Mouse (Mus musculus): Measurements from ENCODE around the gene Frmd4a. TPM values are rescaled to one million over a fixed set of nuclear protein-coding genes. Genes with fewer than 3 reads are reported as not detected.
A peak's percentile ranks its signal among the peaks of the same experiment; 100 is the strongest.

Gene Frmd4a
- polyA plus RNA-seq, 1 experiment from 2014 or later: 28.8 TPM

DNA sequence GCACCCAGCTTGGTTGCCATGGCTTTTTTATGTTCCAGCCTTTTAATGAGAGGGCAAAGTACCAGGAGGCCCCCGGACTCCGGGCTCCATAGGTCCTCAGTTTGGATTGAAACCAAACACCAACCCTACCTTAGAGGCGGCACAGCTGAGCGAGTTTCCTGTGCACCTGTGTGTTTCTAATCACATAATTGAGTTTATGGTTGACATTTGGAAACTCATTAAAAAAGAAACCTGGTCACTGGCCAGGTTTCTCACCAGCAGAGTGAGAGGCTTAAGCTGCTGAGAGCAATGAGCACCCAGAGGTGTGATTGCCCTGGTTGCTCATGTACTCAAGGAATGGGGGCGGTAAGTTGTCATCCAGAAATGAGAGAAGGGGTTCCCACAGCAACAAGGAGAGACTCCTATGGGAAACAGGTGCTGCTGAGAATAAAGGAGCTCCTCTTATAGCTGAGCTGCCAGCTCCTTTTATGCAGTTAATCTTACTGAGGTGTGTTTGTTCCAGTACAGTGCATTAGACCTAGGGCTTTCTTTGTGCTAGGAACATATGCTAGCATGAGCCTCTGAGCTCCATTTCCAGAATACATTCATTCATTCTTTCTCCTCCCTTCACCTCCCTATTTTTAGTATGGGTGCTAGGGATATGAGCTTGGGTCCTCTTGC is 529.6 kb downstream of the Frmd4a start:
- H3K4me3 ChIP-seq (ENCODE audit: low read depth, low read length): no peak overlapping the region
- no peak overlapping the region for H3K9ac ChIP-seq (ENCODE audit: low read depth, low read length)
- H3K4me1 ChIP-seq (ENCODE audit: control insufficient read depth, insufficient read depth, low read length): peaks cover 30% of the 10 kb centered on the region
- no peak for ATAC-seq (replicated peaks; ENCODE audit: insufficient number of reproducible peaks, low FRiP score, low TSS enrichment)
- no peak overlapping the region for H3K4me2 ChIP-seq
- peaks cover 5% of the 10 kb centered on the region; the same call in 1 of the 2 replicates for H3K36me3 ChIP-seq (ENCODE audit: control insufficient read depth, insufficient read depth, low read length)
- no peaks in the 10 kb centered on the region for H3K27me3 ChIP-seq (ENCODE audit: control insufficient read depth, insufficient read depth, low read length)
- H3K27ac ChIP-seq (ENCODE audit: low read depth, low read length): no peak overlapping the region
- 84% methylated on average over 5 of the region's 5 CpGs for WGBS (ENCODE audit: insufficient replicate concordance)
- no peaks in the 10 kb centered on the region for H3K9me3 ChIP-seq (replicated peaks; ENCODE audit: control insufficient read depth, low read length)

GRCm38 (mm10) chr2:4549271-4549670 is 531.8 kb downstream of the Frmd4a start:
- WGBS (ENCODE audit: insufficient replicate concordance): 91% methylated on average over 14 of the region's 14 CpGs
- Histone ChIP-seq H3K4me3 (ENCODE audit: low read depth, low read length) (no peak overlapping the region), H3K9me3 (replicated peaks; ENCODE audit: control insufficient read depth, low read length) (no peaks in the 10 kb centered on the region), H3K27me3 (ENCODE audit: control insufficient read depth, insufficient read depth, low read length) (no peaks in the 10 kb centered on the region), H3K4me1 (ENCODE audit: control insufficient read depth, insufficient read depth, low read length) (peaks cover 12% of the 10 kb centered on the region; the same call in 1 of the 2 replicates), H3K4me2 (no peak overlapping the region), H3K9ac (ENCODE audit: low read depth, low read length) (no peak overlapping the region), H3K36me3 (ENCODE audit: control insufficient read depth, insufficient read depth, low read length) (peaks cover 5% of the 10 kb centered on the region; the same call in 1 of the 2 replicates), H3K27ac (ENCODE audit: low read depth, low read length) (no peak overlapping the region)
- no peak for ATAC-seq (replicated peaks; ENCODE audit: insufficient number of reproducible peaks, low FRiP score, low TSS enrichment)

DNA sequence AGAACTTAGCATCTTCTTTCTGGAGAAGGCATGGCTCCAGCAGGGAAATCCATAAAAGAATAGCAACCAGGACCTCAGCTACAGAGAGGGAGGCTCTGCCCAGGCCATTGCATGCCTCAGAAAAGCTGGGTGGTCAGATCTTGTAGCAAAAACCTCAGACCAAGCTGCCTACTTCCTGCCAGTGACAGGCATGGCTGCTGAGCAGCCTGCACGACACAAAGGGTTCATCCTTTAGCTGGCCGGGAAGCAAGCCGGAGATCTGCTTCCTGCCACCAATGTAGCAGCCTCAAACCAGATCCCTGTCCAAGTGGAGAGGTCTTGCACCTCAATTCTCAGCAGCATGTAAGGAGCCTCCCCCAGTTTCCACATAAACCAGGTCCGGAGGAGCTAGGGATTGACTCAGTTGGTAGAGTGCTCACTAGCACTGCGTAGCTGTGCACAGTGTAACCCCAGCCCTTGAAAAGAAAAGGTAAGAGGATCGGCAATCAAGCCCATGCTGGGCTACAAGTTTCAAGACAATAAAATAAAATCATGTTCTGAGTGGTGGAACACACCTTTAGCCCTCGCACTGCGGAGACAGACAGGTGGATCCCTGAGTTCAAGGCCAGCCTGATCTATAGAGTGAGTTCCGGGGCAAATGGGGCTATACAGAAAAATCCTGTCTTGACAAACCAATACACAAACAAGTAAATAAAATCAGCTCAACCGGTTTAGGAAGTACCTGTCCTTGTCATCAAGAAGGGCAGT is 532.7 kb downstream of the Frmd4a start:
- no peak for ATAC-seq (replicated peaks; ENCODE audit: insufficient number of reproducible peaks, low FRiP score, low TSS enrichment)
- no peaks in the 10 kb centered on the region for H3K9me3 ChIP-seq (replicated peaks; ENCODE audit: control insufficient read depth, low read length)
- 78% methylated on average over 10 of the region's 10 CpGs for WGBS (ENCODE audit: insufficient replicate concordance)
- H3K27me3 ChIP-seq (ENCODE audit: control insufficient read depth, insufficient read depth, low read length): no peaks in the 10 kb centered on the region
- H3K4me2 ChIP-seq: no peak overlapping the region
- H3K9ac ChIP-seq (ENCODE audit: low read depth, low read length): no peak overlapping the region
- no peak overlapping the region for H3K27ac ChIP-seq (ENCODE audit: low read depth, low read length)
- no peak overlapping the region for H3K4me3 ChIP-seq (ENCODE audit: low read depth, low read length)
- peaks cover 8% of the 10 kb centered on the region for H3K4me1 ChIP-seq (ENCODE audit: control insufficient read depth, insufficient read depth, low read length)
- H3K36me3 ChIP-seq (ENCODE audit: control insufficient read depth, insufficient read depth, low read length): peaks cover 5% of the 10 kb centered on the region; the same call in 1 of the 2 replicates

GRCm38 (mm10) chr2:4551438-4551837 is 533.9 kb downstream of the Frmd4a start:
- Histone ChIP-seq H3K9ac (ENCODE audit: low read depth, low read length) (no peak overlapping the region), H3K4me2 (no peak overlapping the region), H3K4me3 (ENCODE audit: low read depth, low read length) (no peak overlapping the region), H3K9me3 (replicated peaks; ENCODE audit: control insufficient read depth, low read length) (no peaks in the 10 kb centered on the region), H3K27ac (ENCODE audit: low read depth, low read length) (no peak overlapping the region), H3K36me3 (ENCODE audit: control insufficient read depth, insufficient read depth, low read length) (peaks cover 5% of the 10 kb centered on the region; the same call in 1 of the 2 replicates), H3K4me1 (ENCODE audit: control insufficient read depth, insufficient read depth, low read length) (peaks cover 19% of the 10 kb centered on the region), H3K27me3 (ENCODE audit: control insufficient read depth, insufficient read depth, low read length) (no peaks in the 10 kb centered on the region)
- no peak for ATAC-seq (replicated peaks; ENCODE audit: insufficient number of reproducible peaks, low FRiP score, low TSS enrichment)
- 50% methylated on average over 2 of the region's 2 CpGs for WGBS (ENCODE audit: insufficient replicate concordance)

GRCm38 (mm10) chr2:4551866-4552265 is 534.3 kb downstream of the Frmd4a start:
- 82% methylated on average over 2 of the region's 2 CpGs for WGBS (ENCODE audit: insufficient replicate concordance)
- Histone ChIP-seq H3K4me1 (ENCODE audit: control insufficient read depth, insufficient read depth, low read length) (peaks cover 23% of the 10 kb centered on the region), H3K4me2 (no peak overlapping the region), H3K27me3 (ENCODE audit: control insufficient read depth, insufficient read depth, low read length) (no peaks in the 10 kb centered on the region), H3K9ac (ENCODE audit: low read depth, low read length) (no peak overlapping the region), H3K4me3 (ENCODE audit: low read depth, low read length) (no peak overlapping the region), H3K36me3 (ENCODE audit: control insufficient read depth, insufficient read depth, low read length) (peaks cover 5% of the 10 kb centered on the region; the same call in 1 of the 2 replicates), H3K27ac (ENCODE audit: low read depth, low read length) (no peak overlapping the region), H3K9me3 (replicated peaks; ENCODE audit: control insufficient read depth, low read length) (no peaks in the 10 kb centered on the region)
- no peak for ATAC-seq (replicated peaks; ENCODE audit: insufficient number of reproducible peaks, low FRiP score, low TSS enrichment)

DNA sequence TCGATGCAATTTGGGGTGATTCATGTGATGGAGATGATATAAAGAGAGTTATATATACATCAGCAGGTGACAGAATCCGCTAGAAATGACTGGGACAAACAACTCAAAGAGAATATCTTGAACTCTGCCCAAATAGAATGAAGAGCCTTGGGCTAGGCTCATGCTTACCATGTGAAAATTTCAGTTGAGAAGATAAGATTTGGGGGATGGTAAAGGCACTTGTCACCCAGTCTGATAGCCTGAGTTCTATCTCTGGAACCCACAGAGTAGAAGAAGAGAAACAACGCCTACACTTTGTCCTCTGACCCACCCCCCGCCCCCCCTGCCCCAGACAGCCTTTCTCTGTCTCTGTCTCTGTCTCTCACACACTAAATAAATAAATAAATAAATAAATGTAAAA is 535.0 kb downstream of the Frmd4a start:
- Histone ChIP-seq H3K27me3 (ENCODE audit: control insufficient read depth, insufficient read depth, low read length) (no peaks in the 10 kb centered on the region), H3K4me3 (ENCODE audit: low read depth, low read length) (no peak overlapping the region), H3K4me1 (ENCODE audit: control insufficient read depth, insufficient read depth, low read length) (peaks cover 27% of the 10 kb centered on the region), H3K9ac (ENCODE audit: low read depth, low read length) (no peak overlapping the region), H3K4me2 (no peak overlapping the region), H3K36me3 (ENCODE audit: control insufficient read depth, insufficient read depth, low read length) (peaks cover 5% of the 10 kb centered on the region; the same call in 1 of the 2 replicates), H3K9me3 (replicated peaks; ENCODE audit: control insufficient read depth, low read length) (no peaks in the 10 kb centered on the region), H3K27ac (ENCODE audit: low read depth, low read length) (no peak overlapping the region)
- WGBS (ENCODE audit: insufficient replicate concordance): 64% methylated on average over 4 of the region's 4 CpGs
- no peak for ATAC-seq (replicated peaks; ENCODE audit: insufficient number of reproducible peaks, low FRiP score, low TSS enrichment)

DNA sequence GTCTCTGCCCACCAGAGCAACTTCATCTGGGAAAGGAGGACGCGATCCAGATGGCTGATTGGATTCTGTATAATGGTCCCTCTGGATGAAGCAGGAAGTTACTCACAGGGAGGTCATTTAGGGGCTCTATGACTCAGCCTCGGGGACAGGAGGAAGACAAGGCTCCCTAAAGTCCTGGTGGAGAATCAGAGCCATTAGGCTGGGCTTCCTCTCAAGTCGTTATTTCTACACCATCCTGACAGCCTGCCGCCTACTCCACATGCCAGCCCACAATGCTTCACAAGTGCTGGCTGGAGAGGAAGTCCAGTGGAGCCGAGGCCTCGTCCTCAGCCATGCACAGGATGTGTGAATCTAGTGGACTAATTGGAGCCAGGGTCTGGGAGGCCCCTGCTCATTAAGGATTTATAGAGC is 537.7 kb downstream of the Frmd4a start:
- ATAC-seq (replicated peaks; ENCODE audit: insufficient number of reproducible peaks, low FRiP score, low TSS enrichment): no peak
- H3K4me3 ChIP-seq (ENCODE audit: low read depth, low read length): no peak overlapping the region
- no peaks in the 10 kb centered on the region for H3K27me3 ChIP-seq (ENCODE audit: control insufficient read depth, insufficient read depth, low read length)
- H3K9ac ChIP-seq (ENCODE audit: low read depth, low read length): no peak overlapping the region
- H3K36me3 ChIP-seq (ENCODE audit: control insufficient read depth, insufficient read depth, low read length): peaks cover 5% of the 10 kb centered on the region; the same call in 1 of the 2 replicates
- no peak overlapping the region for H3K27ac ChIP-seq (ENCODE audit: low read depth, low read length)
- H3K4me1 ChIP-seq (ENCODE audit: control insufficient read depth, insufficient read depth, low read length): peaks cover 34% of the 10 kb centered on the region
- WGBS (ENCODE audit: insufficient replicate concordance): 45% methylated on average over 7 of the region's 7 CpGs
- no peaks in the 10 kb centered on the region for H3K9me3 ChIP-seq (replicated peaks; ENCODE audit: control insufficient read depth, low read length)
- no peak overlapping the region for H3K4me2 ChIP-seq

- peaks cover 39% of the 10 kb centered on the region for H3K4me1 ChIP-seq (ENCODE audit: control insufficient read depth, insufficient read depth, low read length)
- no peak overlapping the region for H3K9ac ChIP-seq (ENCODE audit: low read depth, low read length)
- ATAC-seq (replicated peaks; ENCODE audit: insufficient number of reproducible peaks, low FRiP score, low TSS enrichment): no peak
- H3K36me3 ChIP-seq (ENCODE audit: control insufficient read depth, insufficient read depth, low read length): no peaks in the 10 kb centered on the region; the same call in 1 of the 2 replicates
- H3K4me2 ChIP-seq: no peak overlapping the region
- no peak overlapping the region for H3K4me3 ChIP-seq (ENCODE audit: low read depth, low read length)
- no peaks in the 10 kb centered on the region for H3K27me3 ChIP-seq (ENCODE audit: control insufficient read depth, insufficient read depth, low read length)
- WGBS (ENCODE audit: insufficient replicate concordance): 65% methylated on average over 10 of the region's 10 CpGs
- peak overlapping the region; percentile 4; the same call in 1 of the 2 replicates for H3K27ac ChIP-seq (ENCODE audit: low read depth, low read length)
- H3K9me3 ChIP-seq (replicated peaks; ENCODE audit: control insufficient read depth, low read length): no peaks in the 10 kb centered on the region
These were observed 538.7 kb downstream of the Frmd4a start for GRCm38 (mm10) chr2:4556188-4556587.
